Mouse (Mus musculus): ENCODE measurements around the gene Tnfrsf25.

Gene Tnfrsf25

GRCm38 (mm10) chr4:152124361-152124961, 8.7 kb downstream of the Tnfrsf25 start:
- DNase-seq = no peak

- no peak for DNase-seq
Measured at GRCm38 (mm10) chr4:152125161-152126025, 9.7 kb downstream of the Tnfrsf25 start.

- no peak for DNase-seq
Measured at GRCm38 (mm10) chr4:152126026-152126920, 10.5 kb downstream of the Tnfrsf25 start.

GRCm38 (mm10) chr4:152127884-152128283, 12.2 kb downstream of the Tnfrsf25 start:
- DNase-seq = no peak

- DNase-seq = no peak
Measured at GRCm38 (mm10) chr4:152128784-152129183, 13.1 kb downstream of the Tnfrsf25 start.

- no peak for DNase-seq
Measured at GRCm38 (mm10) chr4:152129395-152129930, 13.7 kb downstream of the Tnfrsf25 start.

- peak; percentile 58 for DNase-seq
Measured at GRCm38 (mm10) chr4:152130771-152131653, 15.3 kb downstream of the Tnfrsf25 start.

GRCm38 (mm10) chr4:152131809-152132771, 16.4 kb downstream of the Tnfrsf25 start:
- no peak for DNase-seq

GRCm38 (mm10) chr4:152132772-152133169, 17.0 kb downstream of the Tnfrsf25 start:
- no peak for DNase-seq

- no peak for DNase-seq
Measured at GRCm38 (mm10) chr4:152133213-152133612, 17.5 kb downstream of the Tnfrsf25 start.

- peak; percentile 33 for DNase-seq
Measured at GRCm38 (mm10) chr4:152134507-152134906, 18.8 kb downstream of the Tnfrsf25 start.

GRCm38 (mm10) chr4:152135363-152135762, 19.6 kb downstream of the Tnfrsf25 start:
- no peak for DNase-seq

GRCm38 (mm10) chr4:152136112-152136875, 20.6 kb downstream of the Tnfrsf25 start:
- DNase-seq = no peak

GRCm38 (mm10) chr4:152136876-152137250, 21.1 kb downstream of the Tnfrsf25 start:
- no peak for DNase-seq

- DNase-seq = peak; percentile 79
Measured at GRCm38 (mm10) chr4:152138497-152139260, 22.9 kb downstream of the Tnfrsf25 start.

- no peak for DNase-seq
Measured at GRCm38 (mm10) chr4:152140441-152140840, 24.7 kb downstream of the Tnfrsf25 start.

GRCm38 (mm10) chr4:152141521-152142135, 25.9 kb downstream of the Tnfrsf25 start:
- peak; percentile 20 for DNase-seq

GRCm38 (mm10) chr4:152143632-152144031, 27.9 kb downstream of the Tnfrsf25 start:
- no peak for DNase-seq

- DNase-seq = no peak
Measured at GRCm38 (mm10) chr4:152145473-152145872, 29.7 kb downstream of the Tnfrsf25 start.
